Mouse (Mus musculus): Measurements from ENCODE around the gene Hagh. TPM values are rescaled to one million over a fixed set of nuclear protein-coding genes. Genes with fewer than 3 reads are reported as not detected.

Gene Hagh
- 174 and 180 TPM in 2 replicates for polyA plus RNA-seq (2012; ENCODE audit: insufficient read depth, insufficient read length, missing spikeins)

GRCm38 (mm10) chr17:24839842-24840241 lies at the start of gene Hagh:
Hagh (plus strand) TSS chr17:24840143.
- Histone ChIP-seq H3K4me1 (ENCODE audit: control insufficient read depth, insufficient read depth, insufficient read length, low read length) (no peaks in the 10 kb centered on the region), H3K4me3 (ENCODE audit: insufficient read depth, low read depth, low read length) (no peak within 1 kb of the TSS), H3K27ac (replicated peaks; ENCODE audit: low read depth, low read length) (no peak within 1 kb of the TSS)

- Histone ChIP-seq H3K4me3 (ENCODE audit: insufficient read depth, low read depth, low read length) (no peak overlapping the region), H3K27ac (replicated peaks; ENCODE audit: low read depth, low read length) (no peak overlapping the region), H3K4me1 (ENCODE audit: control insufficient read depth, insufficient read depth, insufficient read length, low read length) (no peaks in the 10 kb centered on the region)
Observed at GRCm38 (mm10) chr17:24792190-24792589, 47.8 kb upstream of the Hagh start.

- no peak overlapping the region for H3K27ac ChIP-seq (replicated peaks; ENCODE audit: low read depth, low read length)
Observed at GRCm38 (mm10) chr17:24794791-24795190, 45.2 kb upstream of the Hagh start.

GRCm38 (mm10) chr17:24796969-24797368 lies 43.0 kb upstream of the Hagh start:
- no peaks in the 10 kb centered on the region for H3K4me1 ChIP-seq (ENCODE audit: control insufficient read depth, insufficient read depth, insufficient read length, low read length)
- no peak overlapping the region for H3K4me3 ChIP-seq (ENCODE audit: insufficient read depth, low read depth, low read length)
- no peak overlapping the region for H3K27ac ChIP-seq (replicated peaks; ENCODE audit: low read depth, low read length)

More at GRCm38 (mm10) chr17:24794791-24795190, 45.2 kb upstream of the Hagh start:
- Histone ChIP-seq H3K4me1 (ENCODE audit: control insufficient read depth, insufficient read depth, insufficient read length, low read length) (no peaks in the 10 kb centered on the region), H3K4me3 (ENCODE audit: insufficient read depth, low read depth, low read length) (no peak overlapping the region)

- no peaks in the 10 kb centered on the region for H3K4me1 ChIP-seq (ENCODE audit: control insufficient read depth, insufficient read depth, insufficient read length, low read length)
- H3K4me3 ChIP-seq (ENCODE audit: insufficient read depth, low read depth, low read length), result no peak overlapping the region
- H3K27ac ChIP-seq (replicated peaks; ENCODE audit: low read depth, low read length), result no peak overlapping the region
Observed at GRCm38 (mm10) chr17:24798229-24798628, 41.7 kb upstream of the Hagh start.

- Histone ChIP-seq H3K4me3 (ENCODE audit: insufficient read depth, low read depth, low read length) (no peak overlapping the region), H3K27ac (replicated peaks; ENCODE audit: low read depth, low read length) (no peak overlapping the region), H3K4me1 (ENCODE audit: control insufficient read depth, insufficient read depth, insufficient read length, low read length) (no peaks in the 10 kb centered on the region)
Observed at GRCm38 (mm10) chr17:24799476-24799875, 40.5 kb upstream of the Hagh start.

GRCm38 (mm10) chr17:24800524-24800923 lies 39.4 kb upstream of the Hagh start:
- Histone ChIP-seq H3K4me1 (ENCODE audit: control insufficient read depth, insufficient read depth, insufficient read length, low read length) (no peaks in the 10 kb centered on the region), H3K4me3 (ENCODE audit: insufficient read depth, low read depth, low read length) (no peak overlapping the region), H3K27ac (replicated peaks; ENCODE audit: low read depth, low read length) (no peak overlapping the region)

- no peaks in the 10 kb centered on the region for H3K4me1 ChIP-seq (ENCODE audit: control insufficient read depth, insufficient read depth, insufficient read length, low read length)
- no peak within 1 kb of the TSS for H3K27ac ChIP-seq (replicated peaks; ENCODE audit: low read depth, low read length)
Observed at GRCm38 (mm10) chr17:24803952-24804951, 35.7 kb upstream of the Hagh start, which contains the start of gene Meiob. Meiob (plus strand) TSS chr17:24804289.

GRCm38 (mm10) chr17:24811211-24811610 lies 28.7 kb upstream of the Hagh start:
- Histone ChIP-seq H3K27ac (replicated peaks; ENCODE audit: low read depth, low read length) (no peak overlapping the region), H3K4me1 (ENCODE audit: control insufficient read depth, insufficient read depth, insufficient read length, low read length) (no peaks in the 10 kb centered on the region), H3K4me3 (ENCODE audit: insufficient read depth, low read depth, low read length) (no peak overlapping the region)

More at GRCm38 (mm10) chr17:24803952-24804951, 35.7 kb upstream of the Hagh start, which contains the start of gene Meiob:
- H3K4me3 ChIP-seq (ENCODE audit: insufficient read depth, low read depth, low read length), result peak within 1 kb of the TSS; percentile 81

- Histone ChIP-seq H3K27ac (replicated peaks; ENCODE audit: low read depth, low read length) (no peak overlapping the region), H3K4me3 (ENCODE audit: insufficient read depth, low read depth, low read length) (no peak overlapping the region), H3K4me1 (ENCODE audit: control insufficient read depth, insufficient read depth, insufficient read length, low read length) (no peaks in the 10 kb centered on the region)
Observed at GRCm38 (mm10) chr17:24812215-24812614, 27.7 kb upstream of the Hagh start.

- Histone ChIP-seq H3K4me3 (ENCODE audit: insufficient read depth, low read depth, low read length) (no peak overlapping the region), H3K27ac (replicated peaks; ENCODE audit: low read depth, low read length) (no peak overlapping the region), H3K4me1 (ENCODE audit: control insufficient read depth, insufficient read depth, insufficient read length, low read length) (no peaks in the 10 kb centered on the region)
Observed at GRCm38 (mm10) chr17:24815256-24815655, 24.7 kb upstream of the Hagh start.

GRCm38 (mm10) chr17:24817503-24817902 lies 22.4 kb upstream of the Hagh start:
- H3K27ac ChIP-seq (replicated peaks; ENCODE audit: low read depth, low read length), result peak overlapping the region; percentile 59; the same call in 1 of the 2 replicates
- H3K4me3 ChIP-seq (ENCODE audit: insufficient read depth, low read depth, low read length), result no peak overlapping the region
- no peaks in the 10 kb centered on the region for H3K4me1 ChIP-seq (ENCODE audit: control insufficient read depth, insufficient read depth, insufficient read length, low read length)

GRCm38 (mm10) chr17:24818172-24818571 lies 21.8 kb upstream of the Hagh start:
- H3K4me1 ChIP-seq (ENCODE audit: control insufficient read depth, insufficient read depth, insufficient read length, low read length), result no peaks in the 10 kb centered on the region
- H3K4me3 ChIP-seq (ENCODE audit: insufficient read depth, low read depth, low read length), result no peak overlapping the region
- H3K27ac ChIP-seq (replicated peaks; ENCODE audit: low read depth, low read length), result peak overlapping the region; percentile 68

GRCm38 (mm10) chr17:24819469-24819868 lies 20.5 kb upstream of the Hagh start:
- no peaks in the 10 kb centered on the region for H3K4me1 ChIP-seq (ENCODE audit: control insufficient read depth, insufficient read depth, insufficient read length, low read length)
- no peak overlapping the region for H3K4me3 ChIP-seq (ENCODE audit: insufficient read depth, low read depth, low read length)
- H3K27ac ChIP-seq (replicated peaks; ENCODE audit: low read depth, low read length), result no peak overlapping the region

GRCm38 (mm10) chr17:24821351-24822280 lies 18.3 kb upstream of the Hagh start:
- no peak overlapping the region for H3K4me3 ChIP-seq (ENCODE audit: insufficient read depth, low read depth, low read length)

More at GRCm38 (mm10) chr17:24821351-24822280, 18.3 kb upstream of the Hagh start:
- Histone ChIP-seq H3K4me1 (ENCODE audit: control insufficient read depth, insufficient read depth, insufficient read length, low read length) (no peaks in the 10 kb centered on the region), H3K27ac (replicated peaks; ENCODE audit: low read depth, low read length) (0 out of 2 replicates have a peak overlapping the region, but pooled peaks have one; percentile 23)

All from brown adipose tissue, adult 24 weeks (tissue).